Mouse (Mus musculus) midbrain, postnatal 0 days (tissue): ENCODE data around the gene Fen1. TPM values are rescaled to one million over a fixed set of nuclear protein-coding genes. Genes with fewer than 3 reads are reported as not detected.

Source experiments
- ATAC-seq: fragments of 200-750 bp; cut with Nextera tagmentation; 2 replicates; pipeline ENCODE4 v1.8.0; 2017; ENCODE audit warnings: moderate number of reproducible peaks, mild to moderate bottlenecking, moderate TSS enrichment, moderate library complexity; ENCODE audit not compliant: low FRiP score
- DNase-seq: peaks from one replicate; pipeline ENCODE4 v3.0.0-alpha.2; 2015; ENCODE audit warnings: low spot score
- H3K27ac ChIP-seq: fragments of 300-500 bp; sonication (generic); 2 replicates; pipeline ENCODE4 v1.5.1; 2014; ENCODE audit warnings: low read depth, mild to moderate bottlenecking, low read length, mixed read lengths
- H3K27me3 ChIP-seq: fragments of 300-500 bp; sonication (generic); 2 replicates; pipeline ENCODE4 v1.6.1; 2014; ENCODE audit warnings: low read length, control low read depth, mixed read lengths; ENCODE audit not compliant: insufficient read depth
- H3K36me3 ChIP-seq: fragments of 300-500 bp; sonication (generic); 2 replicates; pipeline ENCODE4 v1.6.1; 2014; ENCODE audit warnings: low read length, control low read depth, mixed read lengths; ENCODE audit not compliant: insufficient read depth
- H3K4me1 ChIP-seq: fragments of 300-500 bp; sonication (generic); 2 replicates; pipeline ENCODE4 v1.6.1; 2014; ENCODE audit warnings: mild to moderate bottlenecking, control low read depth, antibody characterized with exemption, low read length, mixed read lengths; ENCODE audit not compliant: insufficient read depth
- H3K4me2 ChIP-seq: fragments of 300-500 bp; sonication (generic); 2 replicates; pipeline ENCODE4 v1.6.1; 2014; ENCODE audit warnings: low read depth, mild to moderate bottlenecking, low read length, mixed read lengths; ENCODE audit not compliant: poor library complexity, severe bottlenecking
- H3K4me3 ChIP-seq: fragments of 300-500 bp; sonication (generic); 2 replicates; pipeline ENCODE4 v1.5.1; 2014; ENCODE audit warnings: low read depth, mild to moderate bottlenecking, low read length, moderate library complexity
- H3K9ac ChIP-seq: fragments of 300-500 bp; sonication (generic); replicated peaks from 2 replicates; pipeline ENCODE4 v1.6.1; 2014; ENCODE audit warnings: mild to moderate bottlenecking, low read length, moderate library complexity, mixed read lengths; ENCODE audit not compliant: poor library complexity, severe bottlenecking
- H3K9me3 ChIP-seq: fragments of 300-500 bp; sonication (generic); 2 replicates; pipeline ENCODE4 v1.6.1; 2016; ENCODE audit warnings: low read length, control low read depth
- CTCF ChIP-seq: IDR thresholded peaks from 2 replicates; pipeline ENCODE4 v1.5.1; 2016; ENCODE audit warnings: antibody characterized with exemption, mild to moderate bottlenecking
- WGBS: fragments of 180-500 bp; shearing (Covaris S2); extraction: QIAGEN DNeasy Blood & Tissue Kit; methylation state at CpG from one replicate; pipeline ENCODE4 v1.1.7; 2014; 5-methylcytosine and 5-hydroxymethylcytosine counted together
- polyA plus RNA-seq: library from polyadenylated mRNA; unstranded; fragments of >200 nt; fragmentation: Nextera tagmentation; extraction: Ambion mirVana; gene quantifications from 2 replicates; pipeline ENCODE4 v1.2.1, GENCODE M21; 2015
- total RNA-seq: library from RNA; depleted of rRNA; stranded (reverse); fragments of >200 nt; gene quantifications from 2 replicates; pipeline ENCODE4 v1.2.3, GENCODE M21; 2014

Gene Fen1
- total and polyA plus RNA-seq, 2 experiments from 2014 or later: 19.8 to 20.5 TPM

DNA sequence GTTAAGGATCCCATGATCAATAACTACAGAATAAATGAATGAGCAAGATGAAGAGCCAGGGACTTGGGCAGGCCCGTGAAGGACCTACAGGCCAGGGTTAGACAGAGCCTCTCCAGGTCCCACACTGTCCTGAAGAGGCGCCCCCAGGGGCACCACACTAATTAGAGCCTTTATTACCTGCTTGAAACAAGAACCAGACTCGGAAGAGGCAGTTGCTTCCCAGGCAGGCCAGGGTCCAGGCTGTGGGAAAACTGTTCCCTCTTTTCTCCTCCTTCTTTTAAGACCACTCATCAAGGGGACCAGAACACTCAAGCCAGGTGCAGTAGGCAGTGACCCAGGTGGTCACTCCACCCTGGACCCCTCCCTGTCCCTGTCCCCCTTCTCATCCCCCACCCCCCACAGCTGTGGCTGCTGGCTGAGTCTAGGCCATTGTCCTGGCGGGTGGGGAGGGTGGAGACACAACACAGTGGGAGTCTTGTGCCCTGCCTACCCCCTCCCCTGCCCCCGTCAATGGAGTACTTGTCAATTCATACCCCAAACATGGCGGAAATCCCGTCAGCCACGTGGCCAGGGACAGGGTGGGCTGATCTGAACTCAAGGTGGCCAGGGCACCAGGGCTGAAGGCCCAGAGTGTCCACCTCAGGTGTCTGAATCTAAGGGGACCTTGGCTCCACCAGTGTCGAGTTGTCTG is 28.5 kb upstream of the Fen1 start:
- no peak overlapping the region for H3K4me3 ChIP-seq
- no peaks in the 10 kb centered on the region; the same call in 1 of the 2 replicates for H3K27me3 ChIP-seq
- no peak overlapping the region for H3K9ac ChIP-seq
- no peaks in the 10 kb centered on the region for H3K4me1 ChIP-seq
- WGBS: 40% methylated on average over 9 of the region's 9 CpGs
- no peak for DNase-seq
- H3K4me2 ChIP-seq: no peak overlapping the region
- H3K27ac ChIP-seq: no peak overlapping the region
- no peak for TF ChIP-seq CTCF
- H3K36me3 ChIP-seq: no peaks in the 10 kb centered on the region
- ATAC-seq: no peak
- H3K9me3 ChIP-seq: no peaks in the 10 kb centered on the region

DNA sequence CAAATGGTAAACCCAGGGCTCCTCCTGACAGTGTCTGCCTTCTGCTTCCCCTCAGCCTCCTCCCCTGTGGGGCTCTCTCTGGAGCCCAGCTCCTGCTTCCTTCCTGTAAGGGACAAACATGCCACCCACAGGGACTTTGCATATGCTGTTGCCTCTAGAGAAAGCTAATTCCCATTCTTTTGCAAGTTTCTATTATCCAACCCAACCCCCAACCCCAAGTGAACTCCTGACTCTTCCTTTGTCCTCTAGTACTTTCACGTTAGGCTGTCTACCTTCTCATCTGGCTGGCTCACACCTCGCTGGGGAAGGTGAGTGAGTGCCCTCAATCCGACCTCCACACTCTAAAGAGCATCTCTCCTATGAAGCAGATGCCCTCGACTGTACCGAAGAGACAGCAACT is 27.9 kb upstream of the Fen1 start:
- no peak for TF ChIP-seq CTCF
- H3K27ac ChIP-seq: no peak overlapping the region

DNA sequence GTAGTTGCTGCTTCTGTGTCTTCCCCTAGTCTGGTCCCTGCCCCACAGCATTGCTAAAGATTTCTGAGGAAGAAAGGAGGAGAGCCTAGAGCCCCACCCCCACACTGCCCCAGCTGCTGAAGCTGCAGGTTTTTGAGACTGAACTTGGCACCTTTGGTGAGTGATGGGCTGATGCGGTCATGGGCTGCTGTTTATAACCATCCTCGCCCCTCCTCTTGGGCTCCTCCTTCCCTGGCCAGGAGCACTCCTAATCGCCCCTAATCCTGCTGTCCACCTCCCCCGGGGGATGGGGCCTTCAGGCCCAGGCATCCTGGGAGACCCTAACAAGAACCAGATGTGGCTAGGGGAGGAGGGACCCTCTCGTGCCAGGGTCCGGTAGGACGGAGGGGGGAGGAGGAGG is 27.0 kb upstream of the Fen1 start:
- Histone ChIP-seq H3K9me3 (no peaks in the 10 kb centered on the region), H3K27ac (no peak overlapping the region), H3K4me2 (no peak overlapping the region), H3K36me3 (no peaks in the 10 kb centered on the region), H3K4me1 (no peaks in the 10 kb centered on the region), H3K27me3 (no peaks in the 10 kb centered on the region; the same call in 1 of the 2 replicates), H3K4me3 (no peak overlapping the region), H3K9ac (no peak overlapping the region)
- TF ChIP-seq CTCF: no peak
- ATAC-seq (no peak), DNase-seq (no peak)
- 12% methylated on average over 7 of the region's 7 CpGs for WGBS

More for the DNA sequence above, 27.9 kb upstream of the Fen1 start:
- Histone ChIP-seq H3K36me3 (no peaks in the 10 kb centered on the region), H3K4me1 (no peaks in the 10 kb centered on the region), H3K4me2 (no peak overlapping the region), H3K9me3 (no peaks in the 10 kb centered on the region), H3K27me3 (no peaks in the 10 kb centered on the region; the same call in 1 of the 2 replicates), H3K9ac (no peak overlapping the region), H3K4me3 (no peak overlapping the region)
- ATAC-seq (no peak), DNase-seq (no peak)
- 19% methylated on average over 5 of the region's 5 CpGs for WGBS

DNA sequence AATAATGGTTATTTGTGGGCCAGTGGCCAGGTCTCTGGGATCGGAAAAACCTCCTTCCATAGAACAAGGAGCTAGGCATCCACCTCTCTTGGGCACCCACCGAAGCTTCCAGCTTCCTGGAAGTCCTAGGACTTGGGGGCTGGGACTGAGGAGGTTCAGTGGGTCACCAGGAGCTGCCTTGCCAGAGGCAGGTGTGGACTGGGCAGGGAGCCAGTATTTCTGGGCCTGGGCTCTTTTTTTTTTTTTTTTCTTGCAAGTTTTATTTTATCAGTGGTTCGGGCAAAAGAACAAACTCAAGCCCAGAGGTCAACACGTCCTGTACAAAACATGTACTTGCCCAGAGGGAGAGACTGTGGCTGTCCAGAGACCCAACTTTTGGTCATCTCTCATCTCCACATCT is 21.8 kb upstream of the Fen1 start:
- TF ChIP-seq CTCF: no peak
- Histone ChIP-seq H3K4me3 (no peak overlapping the region), H3K9me3 (no peaks in the 10 kb centered on the region), H3K4me2 (no peak overlapping the region), H3K9ac (no peak overlapping the region), H3K27ac (no peak overlapping the region), H3K27me3 (no peaks in the 10 kb centered on the region), H3K36me3 (no peaks in the 10 kb centered on the region), H3K4me1 (no peaks in the 10 kb centered on the region)
- no peak for ATAC-seq
- no peak for DNase-seq
- WGBS: 86% methylated on average over 4 of the region's 4 CpGs

DNA sequence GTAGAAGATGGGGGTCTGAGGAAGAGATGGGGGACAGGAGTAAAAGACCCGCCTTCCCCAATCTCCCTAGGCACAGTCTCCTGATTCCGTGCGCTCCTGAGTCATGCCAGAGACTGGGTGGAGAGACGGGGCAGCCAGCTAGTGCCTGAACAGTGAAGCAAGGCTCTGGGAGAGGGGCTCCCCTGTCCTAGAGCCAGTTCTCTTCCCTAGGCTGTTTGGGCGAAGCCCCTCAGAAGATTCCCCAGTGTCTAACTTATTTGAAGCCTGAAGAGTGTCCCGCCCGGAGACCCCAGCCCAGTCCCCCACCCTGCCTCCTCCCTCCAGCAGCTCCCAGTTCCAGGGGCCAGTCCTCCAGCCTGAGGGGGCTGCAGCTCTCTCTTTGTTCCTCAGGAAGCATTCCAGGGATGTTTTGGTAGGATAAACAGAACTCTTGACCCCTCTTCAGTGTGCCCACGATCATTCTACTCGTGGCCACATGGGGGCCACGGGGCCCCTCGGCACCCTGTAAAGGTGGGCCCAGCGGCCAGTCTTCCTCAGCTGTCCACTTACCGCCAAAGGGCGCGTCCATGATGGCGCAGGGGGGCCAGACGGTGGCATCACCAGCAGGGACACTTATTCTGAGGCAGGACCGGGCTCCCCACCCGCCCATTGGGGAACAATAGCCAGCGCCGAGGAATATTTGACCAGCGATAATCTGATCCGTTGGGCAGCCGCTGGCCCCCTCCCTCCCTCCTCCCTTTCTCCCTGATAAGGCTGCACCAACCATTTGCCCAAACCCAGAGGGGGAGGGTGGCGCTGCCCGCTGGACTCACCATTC is 20.9 kb upstream of the Fen1 start:
- no peaks in the 10 kb centered on the region for H3K36me3 ChIP-seq
- no peaks in the 10 kb centered on the region for H3K9me3 ChIP-seq
- ATAC-seq: no peak
- no peak overlapping the region for H3K27ac ChIP-seq
- no peak overlapping the region for H3K4me3 ChIP-seq
- H3K4me1 ChIP-seq: no peaks in the 10 kb centered on the region
- no peak for TF ChIP-seq CTCF
- WGBS: 32% methylated on average over 26 of the region's 26 CpGs
- DNase-seq: no peak
- H3K27me3 ChIP-seq: no peaks in the 10 kb centered on the region
- H3K4me2 ChIP-seq: no peak overlapping the region
- no peak overlapping the region for H3K9ac ChIP-seq

DNA sequence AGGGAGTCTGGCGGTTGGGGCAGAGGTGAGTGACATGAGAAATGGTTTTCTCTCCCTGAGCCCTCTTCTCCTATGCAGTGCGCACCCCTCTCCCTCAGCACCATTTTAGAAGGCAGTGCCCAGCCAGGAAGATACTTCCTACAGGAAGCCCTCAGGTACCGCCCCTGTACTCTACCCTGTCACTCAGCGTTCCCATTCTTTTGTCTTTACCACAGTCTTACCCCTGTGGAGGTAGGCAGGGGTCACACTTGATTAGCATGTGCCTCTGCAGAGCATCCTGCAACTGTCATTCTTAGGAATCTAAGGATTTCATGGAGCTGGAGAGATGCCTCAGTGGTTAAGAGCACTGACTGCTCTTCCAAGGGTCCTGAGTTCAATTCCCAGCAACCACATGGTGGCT is 19.6 kb upstream of the Fen1 start:
- Histone ChIP-seq H3K4me2 (no peak overlapping the region), H3K27ac (no peak overlapping the region), H3K9ac (no peak overlapping the region), H3K27me3 (no peaks in the 10 kb centered on the region), H3K4me1 (no peaks in the 10 kb centered on the region), H3K36me3 (no peaks in the 10 kb centered on the region), H3K4me3 (no peak overlapping the region), H3K9me3 (no peaks in the 10 kb centered on the region)
- TF ChIP-seq CTCF: no peak
- ATAC-seq (no peak), DNase-seq (no peak)
- WGBS: 75% methylated on average over 4 of the region's 4 CpGs
